Mouse (Mus musculus) liver, embryonic 16.5 days (tissue): ENCODE measurements around the gene Tectb. TPM values are rescaled to one million over a fixed set of nuclear protein-coding genes. Genes with fewer than 3 reads are reported as not detected.

Experiments
- ATAC-seq: fragments of 200-750 bp; cut with Nextera tagmentation; 2 replicates; pipeline ENCODE4 v1.8.0; 2017; ENCODE audit warnings: low read depth, mild to moderate bottlenecking, moderate number of reproducible peaks, moderate library complexity
- H3K27ac ChIP-seq: fragments of 300-500 bp; sonication (generic); 2 replicates; pipeline ENCODE4 v1.5.1; 2014; ENCODE audit warnings: mild to moderate bottlenecking, low read length
- H3K27me3 ChIP-seq: fragments of 300-500 bp; sonication (generic); 2 replicates; pipeline ENCODE4 v1.6.1; 2014; ENCODE audit warnings: low read depth, low read length, mixed read lengths; ENCODE audit not compliant: control insufficient read depth, insufficient read depth
- H3K36me3 ChIP-seq: fragments of 300-500 bp; sonication (generic); 2 replicates; pipeline ENCODE4 v1.6.1; 2014; ENCODE audit warnings: mild to moderate bottlenecking; ENCODE audit not compliant: control insufficient read depth, insufficient read depth
- H3K4me1 ChIP-seq: fragments of 300-500 bp; sonication (generic); 2 replicates; pipeline ENCODE4 v1.6.1; 2014; ENCODE audit warnings: low read depth, low read length, mixed read lengths; ENCODE audit not compliant: control insufficient read depth
- H3K4me2 ChIP-seq: fragments of 300-500 bp; sonication (generic); 2 replicates; pipeline ENCODE4 v1.6.1; 2014; ENCODE audit warnings: low read depth, low read length, mixed read lengths
- H3K4me3 ChIP-seq: fragments of 300-500 bp; sonication (generic); 2 replicates; pipeline ENCODE4 v1.5.1; 2014; ENCODE audit warnings: low read depth, mild to moderate bottlenecking, low read length
- H3K9ac ChIP-seq: fragments of 300-500 bp; sonication (generic); 2 replicates; pipeline ENCODE4 v1.6.1; 2014; ENCODE audit warnings: low read depth, low read length
- H3K9me3 ChIP-seq: fragments of 300-500 bp; sonication (generic); replicated peaks from 2 replicates; pipeline ENCODE4 v1.6.1; 2016; ENCODE audit warnings: low read length; ENCODE audit not compliant: control insufficient read depth
- WGBS: fragments of 180-500 bp; shearing (Covaris S2); extraction: QIAGEN DNeasy Blood & Tissue Kit; methylation state at CpG from one replicate; pipeline ENCODE4 v1.1.7; 2014; ENCODE audit not compliant: insufficient replicate concordance; 5-methylcytosine and 5-hydroxymethylcytosine counted together
- polyA plus RNA-seq: library from polyadenylated mRNA; unstranded; fragments of >200 nt; fragmentation: Nextera tagmentation; extraction: Ambion mirVana; gene quantifications from 2 replicates; pipeline ENCODE4 v1.2.1, GENCODE M21; 2015

Gene Tectb
- polyA plus RNA-seq, 1 experiment from 2014 or later = 0.53 TPM

- Histone ChIP-seq H3K4me3 (no peak overlapping the region), H3K27me3 (no peaks in the 10 kb centered on the region), H3K4me2 (no peak overlapping the region), H3K9me3 (no peaks in the 10 kb centered on the region), H3K27ac (no peak overlapping the region), H3K4me1 (peaks cover 9% of the 10 kb centered on the region), H3K9ac (no peak overlapping the region), H3K36me3 (no peaks in the 10 kb centered on the region)
- 56% methylated on average over 4 of the region's 4 CpGs for WGBS
- no peak for ATAC-seq
These were observed 28.1 kb downstream of the Tectb start for GRCm38 (mm10) chr19:55208654-55209053.

GRCm38 (mm10) chr19:55209084-55209483 is 28.6 kb downstream of the Tectb start:
- no peaks in the 10 kb centered on the region for H3K27me3 ChIP-seq
- H3K9me3 ChIP-seq = no peaks in the 10 kb centered on the region
- 69% methylated on average over 3 of the region's 3 CpGs for WGBS
- no peak overlapping the region for H3K27ac ChIP-seq
- peaks cover 9% of the 10 kb centered on the region for H3K4me1 ChIP-seq
- no peak overlapping the region for H3K4me3 ChIP-seq
- no peak overlapping the region for H3K9ac ChIP-seq
- H3K4me2 ChIP-seq = no peak overlapping the region
- no peak for ATAC-seq
- H3K36me3 ChIP-seq = no peaks in the 10 kb centered on the region

GRCm38 (mm10) chr19:55211698-55212097 is 31.2 kb downstream of the Tectb start:
- Histone ChIP-seq H3K27me3 (no peaks in the 10 kb centered on the region), H3K4me3 (no peak overlapping the region), H3K9ac (no peak overlapping the region), H3K9me3 (no peaks in the 10 kb centered on the region), H3K4me2 (no peak overlapping the region), H3K4me1 (peaks cover 9% of the 10 kb centered on the region), H3K36me3 (no peaks in the 10 kb centered on the region), H3K27ac (no peak overlapping the region)
- ATAC-seq = no peak
- 70% methylated on average over 1 of the region's 1 CpGs for WGBS

GRCm38 (mm10) chr19:55213617-55214340 is 33.2 kb downstream of the Tectb start:
- H3K4me2 ChIP-seq = no peak overlapping the region

GRCm38 (mm10) chr19:55216876-55217275 is 36.3 kb downstream of the Tectb start:
- ATAC-seq = no peak
- Histone ChIP-seq H3K4me3 (no peak overlapping the region), H3K4me1 (peaks cover 22% of the 10 kb centered on the region), H3K27me3 (no peaks in the 10 kb centered on the region), H3K36me3 (no peaks in the 10 kb centered on the region), H3K27ac (0 out of 2 replicates have a peak overlapping the region, but pooled peaks have one; percentile 17), H3K9me3 (no peaks in the 10 kb centered on the region), H3K4me2 (no peak overlapping the region), H3K9ac (no peak overlapping the region)
- 72% methylated on average over 4 of the region's 4 CpGs for WGBS

More at GRCm38 (mm10) chr19:55213617-55214340, 33.2 kb downstream of the Tectb start:
- Histone ChIP-seq H3K4me1 (peaks cover 14% of the 10 kb centered on the region), H3K27me3 (no peaks in the 10 kb centered on the region), H3K4me3 (no peak overlapping the region), H3K36me3 (no peaks in the 10 kb centered on the region), H3K27ac (no peak overlapping the region), H3K9me3 (no peaks in the 10 kb centered on the region), H3K9ac (no peak overlapping the region)
- WGBS = 75% methylated on average over 12 of the region's 12 CpGs
- ATAC-seq = no peak

GRCm38 (mm10) chr19:55217365-55217764 is 36.8 kb downstream of the Tectb start:
- H3K9ac ChIP-seq = no peak overlapping the region
- H3K36me3 ChIP-seq = no peaks in the 10 kb centered on the region
- no peaks in the 10 kb centered on the region for H3K9me3 ChIP-seq
- peak overlapping the region; percentile 97; the same call in 1 of the 2 replicates for H3K4me2 ChIP-seq
- no peak for ATAC-seq
- 80% methylated on average over 9 of the region's 9 CpGs for WGBS
- H3K4me1 ChIP-seq = peaks cover 22% of the 10 kb centered on the region
- H3K27me3 ChIP-seq = no peaks in the 10 kb centered on the region
- 0 out of 2 replicates have a peak overlapping the region, but pooled peaks have one; percentile 17 for H3K27ac ChIP-seq
- no peak overlapping the region for H3K4me3 ChIP-seq

GRCm38 (mm10) chr19:55218192-55218739 is 37.7 kb downstream of the Tectb start:
- peak overlapping the region; percentile 63 for H3K4me3 ChIP-seq
- ATAC-seq = peak; percentile 58
- H3K27me3 ChIP-seq = no peaks in the 10 kb centered on the region
- WGBS = 3% methylated on average over 20 of the region's 20 CpGs
- H3K4me2 ChIP-seq = peak overlapping the region; percentile 97
- H3K36me3 ChIP-seq = no peaks in the 10 kb centered on the region
- no peaks in the 10 kb centered on the region for H3K9me3 ChIP-seq
- peak overlapping the region; percentile 98 for H3K27ac ChIP-seq
- H3K9ac ChIP-seq = peak overlapping the region; percentile 63
- H3K4me1 ChIP-seq = peaks cover 22% of the 10 kb centered on the region

- peak overlapping the region; percentile 97 for H3K4me2 ChIP-seq
- H3K9me3 ChIP-seq = no peaks in the 10 kb centered on the region
- H3K27me3 ChIP-seq = no peaks in the 10 kb centered on the region; the same call in 1 of the 2 replicates
- ATAC-seq = peak; percentile 97
- H3K4me1 ChIP-seq = peaks cover 22% of the 10 kb centered on the region
- H3K27ac ChIP-seq = peak overlapping the region; percentile 98
- peak overlapping the region; percentile 63 for H3K4me3 ChIP-seq
- no peaks in the 10 kb centered on the region for H3K36me3 ChIP-seq
- H3K9ac ChIP-seq = peak overlapping the region; percentile 63
- WGBS = 9% methylated on average over 12 of the region's 12 CpGs
These were observed 38.2 kb downstream of the Tectb start for GRCm38 (mm10) chr19:55218741-55219221.

- Histone ChIP-seq H3K4me1 (peaks cover 22% of the 10 kb centered on the region), H3K36me3 (no peaks in the 10 kb centered on the region), H3K27ac (peak overlapping the region; percentile 98), H3K27me3 (no peaks in the 10 kb centered on the region; the same call in 1 of the 2 replicates), H3K4me2 (peak overlapping the region; percentile 97), H3K4me3 (peak overlapping the region; percentile 63), H3K9ac (peak overlapping the region; percentile 63), H3K9me3 (no peaks in the 10 kb centered on the region)
- WGBS = 40% methylated on average over 8 of the region's 8 CpGs
- peak; percentile 12 for ATAC-seq
These were observed 38.8 kb downstream of the Tectb start for GRCm38 (mm10) chr19:55219359-55219758.
